Mouse (Mus musculus) hematopoietic stem cell, adult 5-6 weeks (primary cell): ENCODE data around the gene Manea. TPM values are rescaled to one million over a fixed set of nuclear protein-coding genes. Genes with fewer than 3 reads are reported as not detected.
"Not testable (repeated sequence)": the region's sequence is repeated elsewhere in the genome, so short reads cannot be mapped to it uniquely, and the experiment has no call there.

Source experiments
- ATAC-seq, 2 experiments: fragments of 125-278 bp in 1 of 2; replicated peaks in 1 of 2; 2 replicates each; pipeline ENCODE4 v1.8.0; 2016 to 2017; ENCODE audit warnings: inconsistent platforms in 2 of 2, mild to moderate bottlenecking in 2 of 2, moderate number of reproducible peaks in 2 of 2, low read depth in 1 of 2, moderate TSS enrichment in 1 of 2; ENCODE audit not compliant: low FRiP score in 2 of 2, poor library complexity in 2 of 2, severe bottlenecking in 2 of 2, insufficient read depth in 1 of 2, low TSS enrichment in 1 of 2
- total RNA-seq: library from RNA; stranded (forward); fragments of 172-1452, 232-1000 nt; gene quantifications from 2 replicates; pipeline ENCODE4 v1.2.3, GENCODE M21; 2017

Gene Manea
- 16.5 and 19.1 TPM in 2 replicates for total RNA-seq

DNA sequence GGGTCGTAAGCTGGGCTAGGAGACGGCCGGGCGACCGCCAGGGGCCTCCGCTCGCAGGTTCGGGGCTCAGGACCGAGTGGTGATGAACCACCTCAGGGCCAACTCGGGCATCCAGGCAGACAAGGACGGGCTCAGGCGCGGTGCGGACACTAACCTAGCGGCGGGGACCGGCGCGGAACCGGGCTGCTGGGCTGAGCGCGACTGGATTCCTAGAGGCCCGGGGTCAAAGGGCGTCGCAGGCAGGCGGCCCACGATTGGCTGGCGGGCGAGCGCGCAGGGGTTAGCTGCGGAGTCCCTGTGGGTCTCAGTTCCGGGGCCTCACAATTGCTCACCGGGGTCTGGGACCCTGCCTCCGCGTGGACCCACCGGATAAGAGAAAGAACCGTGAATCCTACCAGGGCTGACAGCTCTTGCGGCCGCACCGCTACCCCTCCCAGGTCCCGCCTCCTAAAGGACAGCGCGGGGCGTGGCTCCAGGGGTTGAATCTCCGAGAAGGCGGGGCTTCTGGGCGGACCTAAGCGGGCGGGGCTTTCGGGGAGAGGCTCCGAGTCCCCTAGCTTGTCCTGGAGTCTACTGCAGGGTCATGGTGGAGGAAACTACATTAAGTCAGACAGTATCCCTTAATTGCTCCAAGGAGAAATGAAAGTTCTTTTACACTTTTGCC lies at the start of gene Manea:
Gene Manea, minus strand, starts transcription at position 449 of the 664 bp plus-strand sequence.
- peak; percentile 95 to 97 for ATAC-seq

DNA sequence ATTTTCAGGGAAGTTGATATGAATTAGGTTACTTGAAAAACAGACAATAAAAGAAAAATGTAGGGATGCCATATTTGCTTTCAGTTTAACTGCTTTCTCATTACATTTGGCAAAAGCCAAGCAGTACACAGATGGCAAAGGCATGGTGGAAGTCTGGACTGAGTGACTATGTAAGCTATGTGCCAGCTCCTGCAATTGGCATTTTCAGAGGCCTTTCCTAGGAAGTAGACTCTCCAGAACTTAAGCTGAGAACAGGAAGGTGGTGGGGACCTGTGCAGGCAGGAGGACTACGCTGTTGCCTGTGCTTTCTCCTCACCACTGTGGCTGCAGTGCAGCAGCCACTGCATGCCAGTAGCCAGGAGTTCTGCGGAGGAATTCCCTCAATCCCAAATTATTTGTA lies 7.9 kb upstream of the Manea start:
- ATAC-seq = no peak

DNA sequence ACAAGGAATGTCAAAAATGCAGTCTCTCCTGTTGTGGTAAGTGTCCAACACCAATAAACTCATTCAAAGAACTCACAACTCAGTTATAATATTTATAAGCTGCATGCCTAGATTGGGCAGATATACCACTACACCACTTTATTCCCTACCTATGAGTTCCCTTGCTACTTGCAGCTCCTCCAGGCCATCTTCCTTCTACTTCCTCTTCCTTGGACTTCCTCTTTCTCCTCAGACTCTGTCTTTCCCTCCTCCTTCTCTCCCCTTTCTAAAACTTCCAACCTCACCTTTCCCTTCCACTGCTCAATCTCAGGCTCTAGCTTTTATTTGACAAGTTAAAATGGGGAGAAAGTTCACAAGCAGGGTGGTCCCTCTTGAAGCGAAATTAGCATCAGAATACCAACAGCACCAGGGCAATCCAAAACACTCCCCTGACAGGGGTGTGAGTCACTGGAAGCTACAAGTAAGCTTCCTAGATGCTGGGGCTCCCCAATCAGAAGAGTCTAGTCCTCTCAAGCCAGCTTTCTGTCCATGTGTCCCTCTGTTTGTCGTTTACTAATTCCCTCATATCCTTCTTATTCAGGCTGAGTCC lies 7.0 kb upstream of the Manea start:
- ATAC-seq = peak in 1 of 2 experiments; percentile 73; a peak in 2 of 4 replicates

DNA sequence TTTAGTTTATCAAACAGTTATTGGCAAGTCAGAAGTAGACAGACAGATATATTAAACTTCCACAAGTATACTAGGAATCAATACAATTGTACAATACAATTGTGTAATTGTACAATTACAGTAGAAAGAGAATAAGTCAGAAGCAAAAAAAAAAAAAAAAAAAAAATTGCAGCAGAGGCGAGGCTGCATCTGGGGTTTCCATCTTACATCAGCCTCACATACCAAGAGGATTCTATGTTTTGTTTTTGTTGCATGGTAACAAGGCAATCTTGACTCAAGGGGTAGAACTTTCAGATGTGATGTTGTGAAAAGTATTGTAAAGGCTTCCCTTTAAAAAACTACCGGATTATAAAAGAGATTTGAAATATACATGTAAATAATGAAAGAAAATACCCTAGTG lies 548 bp upstream of the Manea start:
- no peak for ATAC-seq

DNA sequence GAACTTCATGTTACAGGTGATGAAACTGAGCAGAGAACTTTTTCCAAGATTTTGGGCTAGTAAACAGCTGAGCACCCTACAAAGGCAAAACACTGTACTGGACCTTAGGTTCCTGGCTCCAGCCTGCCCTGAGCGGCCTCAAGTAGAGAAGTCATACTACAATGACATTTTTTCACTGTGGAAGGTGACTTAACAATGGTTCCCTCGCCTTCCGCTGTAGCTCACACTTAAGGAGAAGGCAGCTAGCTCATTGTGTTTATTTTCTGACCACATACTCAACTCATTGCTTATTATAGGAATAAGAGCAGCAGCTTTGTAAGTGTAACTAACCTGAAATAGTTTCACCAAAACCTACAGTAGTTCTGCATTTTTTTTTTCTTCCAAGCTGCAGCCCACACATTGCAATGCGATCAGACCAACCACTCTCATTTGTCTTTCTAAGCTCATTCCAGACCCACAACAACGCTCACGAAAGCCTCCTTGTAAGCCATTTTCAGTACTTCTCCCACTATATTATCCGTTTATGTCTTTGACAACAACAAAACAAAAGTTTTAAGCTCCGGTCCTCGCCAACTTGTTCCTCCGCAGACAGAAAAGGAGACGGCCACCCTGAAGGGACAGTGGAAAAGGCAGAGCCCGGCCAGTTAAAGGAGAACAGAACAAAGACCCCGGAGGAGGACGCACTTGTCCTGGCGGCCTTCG lies 799 bp downstream of the Manea start:
- ATAC-seq = peak; percentile 15 to 35; a peak in 2 of 4 replicates

DNA sequence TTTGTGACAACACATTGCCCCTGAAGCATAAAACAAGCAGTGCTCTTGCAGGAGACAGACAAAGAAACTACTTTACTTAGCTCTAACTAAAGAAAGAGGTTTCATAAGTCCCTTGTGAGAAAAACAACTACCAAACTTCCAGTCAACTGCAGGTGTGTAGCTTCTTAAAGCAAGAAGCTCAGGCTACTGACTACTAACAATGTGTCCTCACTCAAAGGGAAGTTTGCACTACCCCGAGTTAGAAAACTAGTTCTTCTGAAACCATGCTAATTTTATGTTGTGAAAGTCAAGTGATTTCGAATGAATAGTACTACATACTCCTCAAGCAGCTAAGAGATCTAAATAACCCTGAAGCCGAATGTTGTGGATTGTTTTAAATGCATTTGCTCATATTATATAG lies 1.6 kb downstream of the Manea start:
- no peak for ATAC-seq

DNA sequence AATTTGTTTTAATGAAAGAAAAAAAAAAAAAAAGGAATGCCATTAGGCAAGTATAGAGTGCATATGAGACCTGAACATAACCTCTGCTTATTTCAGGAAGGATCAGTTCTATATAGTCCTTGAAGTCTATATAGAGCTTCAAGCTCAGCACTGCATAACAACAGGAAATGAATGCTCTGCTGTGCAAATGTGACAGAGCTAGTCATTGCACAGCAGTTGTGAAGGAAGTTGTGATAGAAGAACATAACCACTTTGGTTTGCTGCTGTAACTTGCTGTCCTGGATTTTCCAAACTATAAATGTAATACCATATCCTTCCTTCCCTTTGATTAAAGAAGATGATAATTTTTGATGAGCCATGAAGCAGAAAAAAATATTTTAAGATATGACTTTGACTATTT lies 4.3 kb downstream of the Manea start:
- no peak for ATAC-seq

DNA sequence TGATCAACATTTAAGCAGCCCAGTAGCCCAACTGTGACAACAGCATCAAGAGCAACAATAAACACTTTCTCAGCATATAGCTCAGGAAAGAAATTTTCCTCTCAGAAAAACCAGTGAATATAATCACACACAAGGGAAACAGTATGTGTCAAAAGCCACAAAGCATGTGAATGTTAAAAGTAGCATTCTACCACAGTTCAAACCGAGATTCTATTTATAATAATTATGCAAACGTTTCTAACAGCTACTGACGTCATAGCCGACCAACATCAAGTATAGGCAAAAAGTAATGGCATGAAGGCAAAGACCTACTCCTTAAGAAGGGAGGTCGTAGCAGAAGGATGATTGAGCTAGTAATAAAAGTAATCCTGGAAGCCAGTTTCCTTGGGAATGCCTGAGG lies 8.1 kb downstream of the Manea start:
- no peak for ATAC-seq

DNA sequence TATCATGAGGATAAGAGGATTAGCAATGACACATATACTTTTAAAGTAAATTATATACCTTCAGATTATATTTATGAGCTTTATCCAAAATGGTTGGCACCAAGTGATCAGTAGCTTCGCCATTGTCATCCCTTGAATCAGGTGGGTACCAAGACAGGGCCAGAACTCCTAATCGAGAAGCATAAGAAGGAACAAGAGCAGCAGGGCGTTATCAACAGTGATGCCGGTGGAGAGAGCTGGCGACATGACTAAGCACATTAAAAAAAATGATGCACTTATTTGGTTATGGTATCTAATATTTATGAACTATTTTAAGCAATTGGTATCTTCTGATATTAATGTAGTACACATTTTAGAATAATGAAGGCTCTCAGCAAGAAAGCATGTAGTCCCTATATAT lies 10.1 kb downstream of the Manea start:
- ATAC-seq = no peak

DNA sequence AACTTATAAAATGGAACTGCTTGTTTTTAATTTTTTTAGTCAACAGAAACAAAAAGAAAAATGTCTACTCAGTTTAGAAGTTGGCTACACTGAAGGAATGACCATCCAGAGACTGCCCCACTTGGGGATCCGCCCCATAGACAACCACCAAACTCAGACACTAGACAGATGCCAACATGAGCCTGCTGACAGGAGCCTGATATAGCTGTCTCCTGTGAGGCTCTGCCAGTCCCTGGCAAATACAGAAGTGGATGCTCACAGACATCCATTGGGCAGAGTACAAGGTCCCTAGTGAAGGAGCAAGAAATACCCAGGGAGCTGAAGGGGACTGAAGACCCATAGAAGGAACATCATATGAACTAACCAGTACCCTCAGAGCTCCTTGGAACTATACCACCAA lies 42.0 kb downstream of the Manea start:
- ATAC-seq = not testable (repeated sequence)

DNA sequence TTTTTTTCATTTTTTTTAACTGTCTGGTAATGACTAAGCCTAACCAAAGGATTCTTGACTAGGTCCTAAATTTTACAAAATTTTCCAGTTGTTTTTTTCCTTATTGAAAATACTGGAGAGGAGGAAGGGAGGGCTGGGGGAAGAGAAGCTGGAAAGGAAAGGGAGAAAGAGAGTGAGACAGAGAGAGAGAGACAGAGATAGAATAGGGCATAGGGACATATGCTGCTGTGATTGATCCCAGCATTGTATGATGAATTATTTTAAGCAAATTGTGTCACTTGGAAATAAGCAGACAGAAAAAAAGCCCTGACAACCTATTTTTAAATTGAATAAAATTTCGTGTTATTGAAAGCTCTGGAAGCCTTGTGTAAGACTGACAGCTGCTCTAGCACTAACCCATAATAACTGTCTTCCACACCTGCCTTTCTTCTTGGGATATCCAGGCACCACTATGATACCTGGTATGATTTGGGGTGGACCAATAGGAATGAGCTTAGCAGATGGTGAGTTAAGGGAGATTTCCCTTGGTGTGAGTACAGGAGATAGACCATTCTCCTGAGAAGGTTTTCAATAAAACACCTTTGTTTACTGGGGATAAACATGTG lies 69.5 kb downstream of the Manea start:
- ATAC-seq = no peak

DNA sequence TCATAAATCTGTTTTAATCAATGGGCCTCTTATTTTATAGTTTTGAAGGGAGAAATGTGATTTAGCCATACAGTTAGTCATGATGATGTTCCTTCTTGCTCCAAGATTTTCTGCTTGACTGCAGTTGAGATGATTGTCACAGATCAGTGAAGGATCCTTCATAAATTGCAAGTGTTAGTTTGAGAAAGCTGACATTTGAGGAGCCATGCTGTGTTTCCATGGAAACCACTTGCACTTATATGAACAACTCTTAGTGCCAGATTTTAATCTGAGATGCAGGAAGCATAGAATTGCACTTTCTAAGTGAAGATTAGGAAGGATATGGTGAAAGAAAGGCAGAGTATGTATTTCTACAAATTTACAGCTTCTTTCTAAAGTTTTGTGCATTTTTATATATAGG lies 70.4 kb downstream of the Manea start:
- no peak for ATAC-seq

DNA sequence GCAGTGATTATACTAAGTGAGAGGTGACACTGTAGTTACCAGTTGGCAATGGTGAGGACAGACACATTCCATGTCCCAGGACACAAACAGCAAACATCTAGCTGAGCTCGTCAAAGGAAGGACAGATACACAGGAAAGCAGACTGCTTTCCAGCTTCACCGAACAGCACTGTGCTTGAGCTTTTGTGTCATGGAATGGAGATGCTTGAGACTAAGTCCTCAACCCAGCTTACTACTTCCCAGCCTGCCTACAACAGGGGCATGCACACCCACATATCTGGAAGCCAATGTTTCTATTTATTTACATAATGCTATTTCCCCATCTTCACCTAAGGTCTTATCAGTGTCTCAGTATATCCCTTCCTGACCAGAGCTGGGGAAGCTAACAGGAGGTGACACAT lies 70.9 kb downstream of the Manea start:
- no peak for ATAC-seq
